Mouse (Mus musculus) urinary bladder, postnatal 4 days (tissue): ENCODE measurements around the gene Adat2.

Source experiments
- DNase-seq, 2 experiments: peaks; one replicate each; pipeline ENCODE4 v3.0.0; 2021 to 2022; ENCODE audit warnings: low spot score in 2 of 2

The Adat2 gene

DNA sequence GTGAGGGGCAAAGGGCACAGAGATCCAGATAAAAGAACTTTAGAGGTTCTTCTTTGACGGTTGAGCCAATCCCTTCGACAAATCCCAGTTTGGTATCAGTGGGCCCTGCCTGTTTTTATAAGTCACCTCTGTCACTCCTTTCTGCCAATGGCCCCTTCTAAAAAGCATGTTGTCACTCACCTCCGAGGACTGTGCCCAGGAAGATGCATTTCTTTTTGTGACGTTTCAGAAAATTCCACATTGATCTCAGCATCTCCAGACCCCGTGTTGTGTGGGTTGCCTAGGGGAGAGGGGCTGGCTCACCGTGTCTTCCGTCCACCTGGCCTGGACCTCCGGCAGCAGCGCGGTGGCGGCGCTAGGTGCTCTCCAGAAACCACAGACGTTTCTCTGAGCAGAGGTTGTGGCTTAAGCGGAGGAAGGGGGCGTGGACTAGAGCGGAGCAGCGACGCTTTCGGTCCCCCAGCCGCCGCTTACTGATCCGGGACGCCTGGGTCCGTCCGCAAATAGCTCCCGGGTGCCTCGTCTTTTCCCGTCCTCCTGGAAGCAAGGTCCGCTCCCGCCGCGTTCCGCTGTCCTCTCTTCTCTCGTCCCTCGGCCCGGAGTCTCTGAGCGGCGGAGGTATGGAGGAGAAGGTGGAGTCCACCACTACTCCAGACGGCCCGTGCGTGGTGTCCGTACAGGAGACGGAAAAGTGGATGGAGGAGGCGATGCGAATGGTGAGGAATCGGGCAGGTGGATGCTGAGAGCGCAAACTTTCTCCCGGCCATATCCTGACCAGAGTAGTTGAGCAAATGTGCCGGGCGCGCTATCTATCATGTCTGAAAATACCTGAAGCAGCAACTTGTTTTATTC is at the start of gene Adat2, which contains the start of gene Pex3:
Gene Adat2, plus strand, starts transcription at position 249 of the 852 bp plus-strand sequence.
Gene Pex3, minus strand, starts transcription at position 497 of the 852 bp plus-strand sequence.
- DNase-seq, result peak; percentile 85 to 91

DNA sequence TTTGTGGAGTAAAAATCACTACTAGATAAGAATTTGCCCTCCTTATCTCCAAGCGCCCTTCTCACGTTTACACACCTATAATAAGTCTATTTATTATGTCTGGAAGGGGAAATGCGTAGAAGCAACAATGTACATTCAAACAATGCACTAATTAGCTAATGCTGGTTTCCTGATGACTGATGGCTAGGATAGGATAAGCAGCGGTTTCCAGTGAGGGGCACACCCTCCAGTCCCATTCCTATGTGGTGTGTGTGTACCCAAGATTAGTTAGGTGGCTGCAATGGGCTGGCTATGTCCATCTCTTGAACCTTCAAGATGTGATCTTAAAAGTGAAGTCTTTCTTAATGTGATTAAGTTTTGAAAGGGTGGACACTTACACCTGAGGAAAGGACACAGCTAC is 30.8 kb upstream of the Adat2 start:
- DNase-seq, result no peak

DNA sequence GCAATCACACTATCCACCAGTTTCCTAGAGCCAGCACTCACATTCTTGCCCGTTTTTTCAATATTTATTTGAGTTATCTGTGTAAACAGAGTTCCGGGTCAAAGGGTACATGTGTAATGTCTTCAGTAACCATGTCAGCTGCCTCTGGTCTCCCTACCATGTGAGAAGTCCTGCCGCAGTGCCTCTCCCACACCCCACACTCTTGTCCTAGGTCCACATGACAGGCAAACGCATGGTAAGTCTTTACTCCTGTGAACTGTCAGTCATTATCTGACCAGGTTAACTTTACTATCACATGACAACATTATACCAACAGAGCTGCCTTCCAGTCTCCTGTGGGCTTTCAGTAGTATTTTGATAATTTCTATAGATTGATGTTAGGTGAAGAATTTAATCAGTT is 24.5 kb upstream of the Adat2 start:
- DNase-seq, result no peak

DNA sequence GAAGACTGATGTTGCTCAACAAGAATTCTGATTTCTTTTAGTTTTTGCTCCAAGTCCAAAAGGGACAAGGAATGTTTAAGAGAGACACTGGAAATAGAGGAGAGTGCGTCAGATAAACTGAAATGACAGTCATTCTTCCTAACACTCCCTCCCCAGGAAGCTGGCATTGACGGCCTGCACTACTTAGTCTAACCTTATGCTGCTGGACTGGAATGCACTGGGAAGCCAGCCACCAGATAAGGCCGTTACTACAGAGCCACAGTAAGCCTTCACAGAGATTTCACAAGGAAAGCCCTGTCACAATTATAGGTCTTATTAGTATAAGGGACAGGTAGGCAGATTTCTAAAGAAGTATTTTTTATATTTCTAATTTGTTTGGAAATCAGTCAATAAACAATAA is 17.9 kb upstream of the Adat2 start:
- DNase-seq, result no peak

DNA sequence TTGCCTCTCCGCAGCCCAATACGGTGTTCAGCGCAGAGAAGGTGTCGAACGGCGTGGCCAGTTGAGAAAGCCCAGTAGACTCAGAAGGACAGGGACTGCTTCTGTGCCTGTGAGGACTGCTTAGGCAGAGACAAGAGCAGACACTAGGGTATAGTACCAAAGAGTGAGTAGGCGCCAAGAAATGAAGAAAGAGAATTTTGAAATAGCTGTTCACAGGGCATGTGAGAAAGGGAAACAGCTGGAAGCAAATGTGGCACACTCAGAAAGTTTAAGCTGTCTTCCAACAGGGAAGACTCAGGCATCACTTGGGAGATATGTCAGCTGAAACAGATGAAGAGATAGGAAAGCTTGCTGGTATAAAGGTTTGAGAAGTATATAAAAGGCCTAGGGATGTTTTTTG is 16.0 kb upstream of the Adat2 start:
- DNase-seq, result no peak

DNA sequence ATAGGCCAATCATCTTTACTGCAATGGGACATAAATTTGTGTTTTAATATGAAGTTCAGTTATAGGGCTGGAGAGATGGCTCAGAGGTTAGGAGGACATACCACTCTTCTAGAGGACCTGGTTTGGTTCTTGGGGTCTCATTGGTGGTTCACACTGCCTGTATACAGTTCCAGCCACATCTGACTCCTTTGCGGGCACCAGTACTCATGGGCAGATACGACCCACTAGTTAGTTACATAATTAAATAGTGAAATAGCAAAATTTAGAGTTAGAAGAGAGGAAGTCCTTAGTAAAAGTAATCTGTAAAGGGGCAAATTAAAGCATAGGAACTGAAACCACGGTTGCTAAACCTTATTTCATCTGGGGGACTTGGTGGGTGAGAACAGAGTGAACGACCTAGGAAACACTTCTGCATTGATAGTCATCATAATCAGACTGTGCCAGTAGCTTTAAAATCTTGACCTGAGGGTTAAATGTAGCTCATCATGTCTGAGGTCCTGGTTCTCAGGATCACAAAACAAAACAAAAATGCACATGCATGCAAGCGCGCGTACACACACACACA is 12.8 kb upstream of the Adat2 start:
- DNase-seq, result no peak

DNA sequence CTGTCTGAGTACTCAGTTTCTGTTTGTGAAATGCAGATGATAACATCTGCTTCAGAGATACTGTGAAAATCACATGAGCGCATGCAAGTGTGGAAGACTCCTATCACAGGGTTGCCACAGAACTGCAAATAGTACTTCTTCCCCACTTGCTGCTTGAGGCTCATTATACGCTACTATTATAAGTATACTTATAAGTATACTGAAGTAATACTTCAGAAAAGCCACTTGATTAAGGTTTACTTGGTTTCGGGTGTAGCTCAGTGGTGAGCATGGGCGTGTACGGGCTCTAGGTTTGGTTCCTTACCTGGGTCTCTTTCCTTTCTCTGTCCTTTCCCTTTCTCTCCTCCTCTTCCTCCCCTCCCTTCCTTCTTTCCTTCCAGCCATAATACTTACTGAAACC is 11.0 kb upstream of the Adat2 start:
- DNase-seq, result no peak

DNA sequence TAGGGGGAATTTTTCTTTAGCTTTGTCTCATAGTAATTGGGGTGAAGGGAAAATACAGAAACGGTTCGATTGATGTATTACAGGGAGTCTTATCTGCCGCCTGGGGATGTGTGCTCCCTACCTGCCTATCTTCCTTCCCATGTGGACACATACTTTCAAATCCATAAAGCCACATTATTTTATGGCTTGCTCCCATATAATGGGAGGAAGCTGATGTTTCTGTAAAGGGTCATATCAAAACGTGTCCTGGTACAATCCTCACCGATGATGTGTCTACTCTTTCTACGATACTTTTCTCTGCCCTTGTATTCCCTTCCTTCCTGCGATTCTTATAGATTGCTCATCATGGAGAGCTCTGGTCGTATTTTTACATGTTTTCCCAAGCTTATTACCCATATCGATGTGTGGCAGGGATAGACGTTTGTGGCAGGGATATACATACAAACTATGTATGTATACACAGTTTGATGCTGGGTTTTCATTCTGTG is 848 bp downstream of the Adat2 start:
- DNase-seq, result no peak

DNA sequence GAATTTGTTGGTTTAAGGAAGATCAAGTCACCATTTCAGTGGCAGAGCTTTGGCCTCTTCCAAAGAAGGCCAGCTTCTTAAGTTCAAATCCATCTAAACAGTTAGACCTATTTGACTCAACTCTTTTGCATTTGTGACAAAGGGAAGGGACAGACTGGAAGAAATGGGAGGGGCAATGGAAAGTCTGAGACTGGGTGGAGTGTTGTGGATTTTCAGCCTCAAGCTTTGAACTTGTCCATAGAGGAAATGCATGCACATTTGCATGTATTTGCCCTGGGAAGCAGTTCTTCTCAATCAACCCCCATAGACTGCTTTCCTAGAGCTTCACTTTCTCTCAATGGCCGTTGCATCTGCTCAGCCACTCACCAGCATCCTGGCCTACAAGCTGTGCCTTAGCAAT is 1.6 kb downstream of the Adat2 start:
- no peak for DNase-seq

DNA sequence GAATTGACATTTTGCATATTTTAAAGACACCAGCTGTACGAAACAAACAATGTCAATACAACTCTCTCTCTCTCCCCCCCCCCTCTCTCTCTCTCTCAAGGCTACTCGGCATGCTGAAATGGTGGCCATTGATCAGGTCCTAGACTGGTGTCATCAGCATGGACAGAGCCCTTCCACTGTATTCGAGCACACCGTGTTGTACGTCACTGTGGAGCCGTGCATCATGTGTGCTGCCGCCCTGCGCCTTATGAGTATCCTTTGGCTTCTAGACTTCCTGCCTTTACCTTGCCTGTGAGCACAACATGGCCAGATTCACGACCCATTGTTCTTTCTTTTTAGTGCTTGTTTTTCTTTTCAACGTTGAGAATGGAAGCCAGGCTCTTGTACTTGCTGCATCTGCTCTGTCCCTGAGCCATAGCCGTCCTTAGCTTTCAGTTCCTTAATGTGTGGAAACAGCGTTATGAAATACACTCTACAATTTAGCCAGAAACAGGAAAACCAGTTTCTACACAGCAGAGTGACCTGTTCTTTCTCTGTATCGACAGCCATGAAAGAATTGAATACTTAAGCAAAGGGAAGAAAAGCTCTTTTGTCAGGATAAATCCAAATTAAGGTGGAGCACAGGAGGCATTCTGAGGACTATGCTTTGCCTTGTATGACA is 7.5 kb downstream of the Adat2 start:
- no peak for DNase-seq

DNA sequence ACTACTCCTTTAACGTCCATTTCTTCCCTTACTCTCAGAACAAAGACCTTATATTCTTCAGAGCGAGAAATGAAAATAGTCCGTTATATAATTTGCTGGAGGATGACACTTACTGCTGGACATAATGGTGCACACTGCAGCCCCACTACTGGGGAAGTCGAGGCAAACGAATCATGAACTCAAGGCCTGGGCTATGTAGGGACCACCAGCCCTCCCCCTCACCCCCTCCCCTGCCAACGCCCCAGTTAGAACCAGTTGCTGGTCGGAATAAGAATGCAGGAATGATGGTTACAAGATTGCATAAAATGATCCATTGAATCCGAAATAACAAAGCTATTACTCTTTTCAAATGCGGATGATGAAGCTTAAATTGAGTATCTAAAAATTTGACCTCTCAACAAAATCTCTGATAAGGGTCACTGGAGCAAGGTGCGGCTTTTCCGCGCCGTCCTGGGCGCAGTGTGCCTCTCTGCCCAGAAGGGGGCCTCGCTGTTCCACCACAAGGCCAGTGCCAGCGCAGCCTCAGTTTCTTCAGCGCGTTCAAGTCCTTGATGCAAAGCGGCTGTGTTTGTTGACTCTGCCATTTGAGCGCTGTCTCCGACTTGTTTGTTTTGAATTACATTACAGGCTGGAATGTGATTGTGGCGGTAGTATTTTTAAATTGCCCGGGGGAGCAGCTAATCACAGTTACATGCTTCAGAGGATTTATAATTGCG is 11.8 kb downstream of the Adat2 start:
- peak; percentile 37 to 71 for DNase-seq

DNA sequence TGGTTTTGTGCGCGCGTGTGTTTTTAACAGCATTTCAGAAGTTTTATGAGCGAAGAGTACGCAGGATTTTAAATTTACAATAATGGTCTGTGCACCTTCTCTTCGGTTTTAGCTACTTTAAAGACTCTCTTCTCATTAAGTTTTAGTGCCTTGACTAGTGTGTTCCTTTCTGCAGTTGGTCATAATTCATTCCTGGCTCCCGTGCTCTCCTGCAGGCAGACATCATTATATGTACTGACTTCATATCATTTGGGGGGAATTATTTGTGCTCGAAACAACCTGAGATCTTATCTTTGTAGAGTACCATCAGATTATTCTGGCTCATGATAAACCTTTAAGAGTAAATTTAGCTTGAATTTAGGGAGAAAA is 12.4 kb downstream of the Adat2 start:
- no peak for DNase-seq

DNA sequence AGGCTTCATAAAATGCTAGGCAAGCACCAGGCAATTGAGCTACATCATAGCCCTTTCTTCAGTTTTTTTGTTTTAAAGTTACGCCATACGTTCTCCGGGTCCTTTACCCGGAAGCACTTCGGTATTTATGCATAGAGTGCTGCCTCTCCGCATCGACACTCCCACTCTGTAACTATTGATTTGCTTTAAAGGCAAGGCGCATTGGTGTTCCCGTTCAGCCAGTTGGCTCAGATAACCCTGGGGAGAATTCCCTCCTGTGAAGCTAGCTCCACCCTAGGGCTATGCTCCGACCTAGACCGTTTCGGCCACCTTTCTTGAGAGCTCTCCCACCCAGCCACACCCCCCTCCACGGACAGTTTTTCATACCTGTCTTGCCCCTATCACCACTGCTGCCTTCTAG is 13.7 kb downstream of the Adat2 start:
- no peak for DNase-seq

DNA sequence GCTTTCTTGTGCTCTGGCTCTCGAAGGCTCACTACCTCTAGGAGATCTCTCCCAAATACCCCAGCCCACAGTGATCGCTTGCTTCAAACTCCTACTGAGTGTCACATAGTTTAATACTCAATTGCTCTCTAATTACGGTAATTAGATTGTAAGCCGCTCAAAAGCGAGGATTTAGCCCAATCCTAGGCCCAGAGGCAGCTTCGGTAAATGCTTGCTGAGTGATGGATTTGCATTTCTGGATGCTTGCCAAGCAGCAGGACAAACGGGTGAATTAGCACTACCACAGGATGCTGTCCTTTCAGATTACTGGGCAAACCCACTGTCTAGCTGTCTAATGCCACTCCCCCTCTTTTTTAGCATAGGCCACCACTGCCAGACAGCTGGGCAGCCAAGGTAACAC is 17.1 kb downstream of the Adat2 start:
- no peak for DNase-seq

DNA sequence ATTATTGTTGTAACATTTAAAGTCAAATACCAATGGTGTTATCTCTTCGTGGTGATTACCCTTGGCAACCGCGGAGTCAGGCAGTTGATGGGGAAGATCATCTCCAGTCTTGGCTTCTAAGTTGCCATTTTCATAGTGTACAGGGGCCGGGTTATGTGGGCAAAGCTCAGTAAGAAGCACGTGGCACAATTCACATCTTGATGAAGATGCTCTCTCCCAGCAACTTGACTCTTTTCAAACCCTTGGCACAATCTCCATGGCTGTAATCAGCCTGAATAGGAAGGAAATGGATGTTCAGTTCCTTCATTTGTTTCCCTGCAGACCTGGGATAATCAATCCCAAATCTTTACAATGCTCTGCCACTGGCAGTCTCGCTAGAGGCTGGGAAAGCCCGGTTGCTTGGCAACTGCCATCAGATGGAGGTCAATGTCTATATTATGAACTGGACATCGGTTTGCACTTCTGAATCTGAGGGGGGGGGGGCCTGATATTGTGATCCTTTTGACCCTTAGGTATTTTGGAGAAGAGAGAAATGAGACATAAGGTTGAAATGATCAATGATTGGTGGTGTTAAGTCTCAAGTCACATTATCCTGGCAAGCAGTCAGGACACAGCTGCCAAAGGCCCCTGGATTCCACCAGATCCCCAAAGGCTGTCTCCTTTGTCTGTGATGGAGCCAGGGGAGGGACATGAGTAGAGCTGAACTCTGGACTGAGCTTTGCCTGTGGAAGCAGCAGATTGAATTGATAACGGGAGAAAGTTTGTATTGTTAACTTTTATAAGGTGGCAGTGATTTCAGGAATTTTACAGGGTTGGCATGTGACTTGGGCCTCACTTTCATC is 18.2 kb downstream of the Adat2 start:
- DNase-seq, result no peak

DNA sequence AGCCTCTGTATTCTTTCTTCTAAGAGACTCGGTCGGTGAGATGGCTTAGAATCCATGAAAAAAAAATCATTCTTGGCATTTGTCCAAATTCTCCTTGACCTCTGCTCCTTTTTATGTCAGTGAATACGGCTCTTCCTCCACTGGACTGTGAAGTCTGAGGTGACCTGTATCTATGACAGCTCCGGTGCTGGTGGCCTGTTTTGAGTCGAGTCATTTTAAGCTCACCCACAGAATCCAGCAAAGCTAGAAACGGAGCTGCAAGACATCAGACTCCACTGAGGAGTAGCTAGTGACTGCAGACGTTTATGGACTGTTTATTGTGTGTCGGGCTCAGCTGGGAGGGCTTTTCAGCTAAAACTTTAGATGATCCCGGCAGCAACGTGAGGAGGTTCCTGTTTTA is 19.3 kb downstream of the Adat2 start:
- no peak for DNase-seq

DNA sequence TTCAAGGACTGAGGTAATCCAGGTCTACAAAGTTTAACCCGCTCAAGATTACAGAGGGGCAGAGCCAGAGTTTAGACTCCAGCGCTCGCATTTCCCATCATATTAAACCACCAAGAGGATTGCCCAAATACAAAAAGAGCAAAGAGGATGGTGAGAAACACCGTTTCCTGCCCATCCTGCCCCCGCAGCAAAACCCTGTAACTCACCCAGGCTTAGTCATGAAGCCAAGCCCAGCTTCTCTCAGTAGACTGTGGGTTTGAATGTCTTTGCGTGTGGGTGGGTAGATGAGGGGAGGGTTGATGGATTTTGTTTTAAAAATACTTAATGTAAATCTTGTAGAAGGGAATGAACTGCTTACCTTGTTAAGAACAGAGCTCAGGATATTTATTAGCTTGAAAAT is 19.7 kb downstream of the Adat2 start:
- DNase-seq, result no peak

DNA sequence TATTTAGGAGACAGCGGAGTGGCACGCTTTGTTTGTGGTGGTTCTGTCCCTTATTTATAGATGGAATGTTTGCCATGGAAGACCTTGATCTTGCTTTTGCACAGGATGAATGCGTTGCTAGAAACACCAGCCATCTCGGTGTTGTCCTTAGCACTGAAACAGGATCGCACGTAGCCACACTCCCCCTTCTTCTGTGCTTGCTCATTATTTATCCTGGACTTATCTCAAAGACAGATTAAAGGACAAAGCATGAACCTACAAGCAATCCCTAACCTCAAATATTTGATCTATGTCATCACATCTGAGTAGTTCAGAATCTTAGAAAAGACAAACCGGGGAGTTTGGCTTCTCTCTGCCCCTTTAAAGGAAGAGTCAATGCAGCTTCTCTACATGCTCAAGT is 24.4 kb downstream of the Adat2 start:
- no peak for DNase-seq

DNA sequence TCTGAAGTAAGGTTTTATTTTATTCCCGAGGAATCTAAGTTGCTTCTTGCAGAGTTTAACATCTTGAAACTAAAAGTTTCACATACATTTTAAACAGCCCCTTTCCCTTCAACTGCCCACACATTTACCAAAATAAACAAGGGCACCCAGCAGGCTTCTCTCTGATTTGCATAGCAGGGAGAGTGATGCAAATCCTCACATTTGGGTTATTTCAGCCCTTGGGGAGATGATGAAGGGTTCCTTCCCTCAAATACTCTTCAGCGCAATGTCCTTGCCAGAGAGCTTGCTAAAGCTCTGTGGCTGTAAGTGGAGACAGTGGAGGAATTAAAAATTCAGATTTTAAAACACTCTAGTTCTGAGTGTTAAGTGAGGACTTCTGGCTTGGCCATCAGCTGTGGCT is 35.2 kb downstream of the Adat2 start:
- no peak for DNase-seq

DNA sequence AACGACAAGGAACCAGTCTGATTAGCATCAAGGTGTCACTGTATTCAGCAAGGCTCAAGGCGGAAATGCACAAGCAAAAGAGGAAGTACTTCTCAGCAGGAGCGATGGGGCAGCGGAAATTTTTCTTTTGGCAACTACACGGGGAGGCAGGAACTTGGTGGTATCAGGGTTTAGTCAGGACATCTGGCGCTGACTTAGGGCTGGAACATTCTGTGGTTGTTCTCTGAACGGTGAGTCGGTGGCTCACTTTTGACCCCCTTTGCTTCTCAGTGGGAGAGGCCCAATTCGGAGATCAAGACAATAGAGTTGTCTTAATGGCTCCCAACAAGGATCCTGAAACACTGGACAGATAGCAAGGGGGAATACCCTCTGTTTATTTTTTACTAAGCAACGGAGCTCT is 39.5 kb downstream of the Adat2 start:
- no peak for DNase-seq

DNA sequence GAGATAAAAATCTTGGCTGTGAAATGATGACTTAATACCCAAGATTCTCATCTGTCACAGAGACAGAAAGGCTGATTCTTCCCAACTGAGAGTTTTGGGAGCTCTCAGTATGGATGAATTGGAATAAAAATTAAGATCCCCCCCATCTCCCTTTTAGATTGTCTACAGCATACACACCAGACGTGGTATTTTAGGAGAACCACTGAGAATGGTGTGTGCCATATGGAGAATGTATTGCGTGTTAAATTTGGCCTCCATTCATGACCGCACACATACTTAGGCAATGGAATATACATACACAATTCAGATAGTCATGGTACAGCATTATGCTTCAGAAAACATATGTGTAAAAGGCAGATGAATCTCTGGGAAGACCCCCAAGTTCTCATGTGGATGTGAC is 40.8 kb downstream of the Adat2 start:
- no peak for DNase-seq
